Mouse (Mus musculus): ENCODE measurements around the gene Ppp3r2. TPM values are rescaled to one million over a fixed set of nuclear protein-coding genes. Genes with fewer than 3 reads are reported as not detected.

Ppp3r2 gene
- total and polyA plus RNA-seq, 3 experiments: not detected

GRCm38 (mm10) chr4:49723908-49724307 lies 42.1 kb upstream of the Ppp3r2 start:
- TF ChIP-seq EP300 (IDR thresholded peaks at IDR 0.05; ENCODE audit: low read length) (peak; percentile 98), JUND (conservative IDR thresholded peaks at IDR 0.05; ENCODE audit: low read depth, low read length) (peak; percentile 91), BHLHE40 (IDR thresholded peaks at IDR 0.05; ENCODE audit: low read depth, low read length) (peak; percentile 40; the same call in 1 of the 2 replicates), MAFK (IDR thresholded peaks at IDR 0.05; ENCODE audit: insufficient replicate concordance, low read length) (0 out of 2 replicates have a peak, but pooled peaks have one; percentile 12), CHD2 (IDR thresholded peaks at IDR 0.05; ENCODE audit: low read length) (peak; percentile 48; the same call in 1 of the 2 replicates), TBP (conservative IDR thresholded peaks at IDR 0.05; ENCODE audit: low read depth, low read length) (no peak), RCOR1 (conservative IDR thresholded peaks at IDR 0.05; ENCODE audit: low read depth, low read length) (peak; percentile 86; the same call in 1 of the 2 replicates), JUN (IDR thresholded peaks at IDR 0.05; ENCODE audit: insufficient read depth, low read depth, low read length) (peak; percentile 83), NELFE (IDR thresholded peaks at IDR 0.05; ENCODE audit: low read depth, low read length) (no peak), MAX (IDR thresholded peaks at IDR 0.05; ENCODE audit: low read length) (peak; percentile 46; the same call in 1 of the 2 replicates), ZMIZ1 (IDR thresholded peaks at IDR 0.05; ENCODE audit: low read depth, low read length) (no peak), IRF4 (IDR thresholded peaks at IDR 0.05; ENCODE audit: low read depth, low read length) (peak; percentile 95), MYC (IDR thresholded peaks at IDR 0.05; ENCODE audit: low read depth, low read length) (0 out of 2 replicates have a peak, but pooled peaks have one; percentile 44), ETS1 (conservative IDR thresholded peaks at IDR 0.05; ENCODE audit: low read depth, low read length) (peak; percentile 22; the same call in 1 of the 2 replicates), SIN3A (IDR thresholded peaks at IDR 0.05; ENCODE audit: low read length) (no peak), UBTF (IDR thresholded peaks at IDR 0.05; ENCODE audit: low read depth, low read length) (no peak), USF1 (IDR thresholded peaks at IDR 0.05; ENCODE audit: low read depth, low read length) (no peak), MEF2A (IDR thresholded peaks at IDR 0.05; ENCODE audit: borderline replicate concordance, low read depth, low read length) (peak; percentile 52; the same call in 1 of the 2 replicates)
- DNase-seq (ENCODE audit: extremely low read depth): peak; percentile 38
- Histone ChIP-seq H3K9me3 (replicated peaks; ENCODE audit: low read length) (no peaks in the 10 kb centered on the region), H3K4me2 (ENCODE audit: insufficient read depth, low read depth, poor library complexity, severe bottlenecking) (no peak overlapping the region), H3K27ac (ENCODE audit: insufficient read depth, low read depth) (no peak overlapping the region), H3K27me3 (replicated peaks) (no peaks in the 10 kb centered on the region), H3K4me3 (replicated peaks in 1 of 3; ENCODE audit: low read depth in 2 of 3, low read length in 2 of 3, poor library complexity in 1 of 3) (no peak overlapping the region), H3K4me1 (ENCODE audit: control insufficient read depth in 1 of 2, insufficient read depth in 2 of 2) (peaks cover 5 to 15% of the 10 kb centered on the region in 2 experiments), H3K9ac (ENCODE audit: insufficient read depth, low read depth) (no peak overlapping the region), H3K79me2 (replicated peaks; ENCODE audit: control insufficient read depth, extremely low read depth, insufficient read depth, poor library complexity, severe bottlenecking) (no peaks in the 10 kb centered on the region), H3K36me3 (replicated peaks in 1 of 2; ENCODE audit: control insufficient read depth in 1 of 2, insufficient read depth in 1 of 2, low read length in 1 of 2) (no peaks in the 10 kb centered on the region)
- dilution Hi-C loops (cut with MboI; ENCODE audit: extremely low pct_ligation_motif_present, extremely low pct_unique_long_range_greater_than_20kb, low sequenced_read_pairs) (no loop called here), in situ Hi-C loops (cut with MboI; ENCODE audit: low pct_ligation_motif_present, low pct_unique_long_range_greater_than_20kb, low sequenced_read_pairs) (no loop called here)

- Histone ChIP-seq H3K4me3 (replicated peaks in 1 of 3; ENCODE audit: low read depth in 2 of 3, low read length in 2 of 3, poor library complexity in 1 of 3) (no peak overlapping the region), H3K4me1 (ENCODE audit: control insufficient read depth in 1 of 2, insufficient read depth in 2 of 2) (no peaks in the 10 kb centered on the region), H3K4me2 (ENCODE audit: insufficient read depth, low read depth, poor library complexity, severe bottlenecking) (peak overlapping the region; percentile 38; the same call in 1 of the 2 replicates), H3K9me3 (replicated peaks; ENCODE audit: low read length) (no peaks in the 10 kb centered on the region), H3K27me3 (replicated peaks) (no peaks in the 10 kb centered on the region), H3K79me2 (replicated peaks; ENCODE audit: control insufficient read depth, extremely low read depth, insufficient read depth, poor library complexity, severe bottlenecking) (no peaks in the 10 kb centered on the region), H3K36me3 (replicated peaks in 1 of 2; ENCODE audit: control insufficient read depth in 1 of 2, insufficient read depth in 1 of 2, low read length in 1 of 2) (no peaks in the 10 kb centered on the region), H3K9ac (ENCODE audit: insufficient read depth, low read depth) (no peak overlapping the region), H3K27ac (ENCODE audit: insufficient read depth, low read depth) (no peak overlapping the region)
- no peak for TF ChIP-seq MYC (IDR thresholded peaks at IDR 0.05; ENCODE audit: low read depth, low read length)
- TF ChIP-seq TBP (conservative IDR thresholded peaks at IDR 0.05; ENCODE audit: low read depth, low read length): no peak
- TF ChIP-seq ETS1 (conservative IDR thresholded peaks at IDR 0.05; ENCODE audit: low read depth, low read length): no peak
- TF ChIP-seq ELF1 (IDR thresholded peaks at IDR 0.05; ENCODE audit: low read depth, low read length): no peak
- TF ChIP-seq PAX5 (IDR thresholded peaks at IDR 0.05; ENCODE audit: low read length): no peak
- no peak for TF ChIP-seq SMC3 (IDR thresholded peaks at IDR 0.05; ENCODE audit: low read depth, low read length)
- TF ChIP-seq BHLHE40 (IDR thresholded peaks at IDR 0.05; ENCODE audit: low read depth, low read length): no peak
- TF ChIP-seq POLR2A (IDR thresholded peaks at IDR 0.05; ENCODE audit: low read depth, low read length): no peak
- no peak for TF ChIP-seq ZMIZ1 (IDR thresholded peaks at IDR 0.05; ENCODE audit: low read depth, low read length)
- TF ChIP-seq UBTF (IDR thresholded peaks at IDR 0.05; ENCODE audit: low read depth, low read length): no peak
- no peak for TF ChIP-seq IRF4 (IDR thresholded peaks at IDR 0.05; ENCODE audit: low read depth, low read length)
- dilution Hi-C loops (cut with MboI; ENCODE audit: extremely low pct_ligation_motif_present, extremely low pct_unique_long_range_greater_than_20kb, low sequenced_read_pairs): no loop called here
- DNase-seq (ENCODE audit: extremely low read depth): no peak
- in situ Hi-C loops (cut with MboI; ENCODE audit: low pct_ligation_motif_present, low pct_unique_long_range_greater_than_20kb, low sequenced_read_pairs): no loop called here
Measured at GRCm38 (mm10) chr4:49691405-49692194, 9.8 kb upstream of the Ppp3r2 start.
